Mouse (Mus musculus): ENCODE results near the gene Ppcdc. TPM values are rescaled to one million over a fixed set of nuclear protein-coding genes. Genes with fewer than 3 reads are reported as not detected.

The Ppcdc gene
- 4.0 and 7.2 TPM in 2 replicates for polyA plus RNA-seq (2012)

DNA sequence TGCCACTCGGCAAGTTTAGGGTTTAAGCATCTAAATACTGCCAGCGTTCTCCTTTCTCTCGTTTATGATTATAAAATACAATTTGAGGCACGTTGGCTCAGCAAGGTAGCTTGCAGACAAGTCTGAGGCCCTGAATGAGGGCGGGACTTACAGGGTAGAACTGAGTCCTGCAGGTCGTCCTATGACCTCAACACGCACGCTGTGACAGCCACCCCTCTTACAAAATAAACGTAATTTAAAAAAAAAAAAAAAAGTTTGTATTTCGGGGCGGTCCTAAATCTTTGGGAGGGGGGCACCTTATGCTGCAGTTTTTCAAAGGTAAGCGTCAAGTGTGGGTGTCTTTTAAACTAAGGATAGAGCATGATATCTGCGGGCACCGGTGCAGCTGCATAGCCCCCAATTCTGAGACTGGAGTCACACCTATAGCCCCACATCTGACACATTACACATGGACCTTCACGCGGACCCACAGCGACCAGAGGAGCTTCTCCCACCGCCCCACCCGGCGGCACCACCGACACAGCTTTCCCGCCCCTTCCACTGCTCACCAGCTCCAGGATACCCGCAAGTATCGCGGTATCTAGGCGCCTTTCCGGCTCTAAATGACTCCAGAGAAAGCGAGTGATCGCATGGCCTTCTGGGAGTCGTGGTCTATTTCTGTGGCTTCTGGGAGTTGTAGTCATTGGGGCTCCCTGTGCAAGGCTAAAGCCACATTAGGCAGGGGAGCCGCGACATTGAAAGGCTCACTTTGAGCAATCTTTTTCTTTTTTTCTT is at the start of gene Ppcdc:
TSS of gene Ppcdc (minus strand) at position 603 of the 774 bp plus-strand sequence.
- no peak for TF ChIP-seq GATA1 (IDR thresholded peaks at IDR 0.05; ENCODE audit: low read length)

DNA sequence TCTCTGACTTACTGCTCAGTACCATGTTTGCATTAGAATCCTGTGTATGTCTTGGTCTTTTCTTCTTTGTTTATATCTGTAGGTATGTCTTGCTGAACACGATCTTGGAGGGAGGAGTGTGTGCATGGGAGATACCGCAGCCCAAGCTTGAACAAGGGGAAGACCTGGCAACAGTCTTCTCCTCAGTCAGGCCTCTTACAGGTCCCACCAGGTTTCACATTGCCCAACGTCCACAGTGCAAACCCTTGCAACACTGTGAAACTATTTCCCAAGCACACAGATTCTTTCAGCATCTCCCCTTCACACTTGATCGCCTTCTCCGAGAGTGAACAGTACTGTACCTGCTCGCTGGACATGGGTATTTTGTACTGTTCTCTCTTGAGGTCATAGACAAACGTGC is 47.9 kb upstream of the Ppcdc start:
- TF ChIP-seq GATA1 (IDR thresholded peaks at IDR 0.05; ENCODE audit: low read length), result no peak

DNA sequence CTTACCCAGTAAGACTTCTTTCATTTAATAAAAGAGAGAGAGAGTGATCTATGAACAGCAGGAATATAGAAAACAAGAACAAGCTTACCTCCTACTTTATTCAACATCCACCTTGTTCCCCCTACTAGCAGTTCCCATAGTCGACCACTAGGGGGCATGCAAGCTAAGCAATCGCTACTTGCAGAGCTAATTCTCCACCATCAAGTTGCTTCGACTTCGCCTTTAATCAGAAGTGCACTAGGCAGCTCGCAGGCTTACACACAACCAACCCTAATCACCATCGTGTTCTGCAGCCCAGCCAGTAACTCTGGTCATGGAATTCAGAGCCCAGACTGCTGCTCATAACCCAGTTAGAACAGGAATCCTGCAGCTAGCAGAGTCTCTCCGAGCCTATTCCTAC is 45.9 kb upstream of the Ppcdc start:
- TF ChIP-seq GATA1 (IDR thresholded peaks at IDR 0.05; ENCODE audit: low read length), result no peak

DNA sequence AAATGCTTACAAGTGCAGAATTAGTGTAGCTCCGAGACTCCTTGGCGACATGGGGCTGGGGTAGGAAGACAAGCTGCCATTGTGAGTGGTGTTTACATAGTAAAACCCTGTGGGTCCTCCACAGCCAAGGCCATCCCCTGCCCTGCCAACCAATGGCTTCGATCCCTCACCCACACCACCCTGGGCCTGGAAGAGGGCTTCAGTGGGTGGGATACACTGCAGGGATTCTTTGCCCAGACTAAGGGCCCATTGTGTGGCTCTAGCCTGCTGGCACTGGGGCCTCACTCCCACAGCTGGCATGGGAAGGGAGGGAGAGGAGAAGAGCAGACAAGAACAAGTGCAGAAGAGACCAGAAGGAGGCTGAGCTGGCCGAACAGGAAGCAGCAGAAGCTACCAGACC is 29.0 kb upstream of the Ppcdc start:
- no peak for TF ChIP-seq GATA1 (IDR thresholded peaks at IDR 0.05; ENCODE audit: low read length)

DNA sequence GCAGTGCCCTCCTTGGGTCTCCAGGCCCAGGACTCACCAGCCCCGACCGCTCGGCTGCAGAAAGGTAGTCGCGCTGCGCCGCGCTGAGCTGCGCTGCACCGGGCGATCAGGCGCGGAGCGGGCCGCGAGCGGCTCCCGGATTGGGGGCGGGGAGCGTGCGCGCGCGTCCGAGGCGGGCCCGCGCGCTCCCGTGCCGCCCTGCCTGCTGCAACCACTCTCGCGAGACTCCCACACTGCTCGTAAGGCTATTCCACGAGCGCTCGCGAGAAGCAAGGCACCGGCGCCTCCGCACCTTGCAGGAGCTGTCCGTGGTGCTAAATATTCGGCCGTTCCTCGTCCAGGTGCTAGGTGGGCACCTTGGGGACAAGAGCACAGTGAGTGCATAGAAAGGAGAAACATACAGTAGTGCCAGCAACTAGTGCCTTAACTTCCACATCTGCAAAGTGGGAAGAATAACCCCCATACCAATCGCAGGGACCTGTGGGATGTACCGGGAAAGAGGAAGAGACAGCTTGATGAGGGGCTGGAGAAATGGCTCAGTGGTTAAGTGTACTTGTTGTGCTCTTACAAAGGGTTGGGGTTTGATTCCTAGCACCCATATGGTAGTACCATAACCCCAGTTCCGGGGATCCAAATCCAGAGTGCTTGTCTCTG is 28.1 kb upstream of the Ppcdc start, which contains the start of gene Scamp5:
TSS of gene Scamp5 (minus strand) at position 165 of the 654 bp plus-strand sequence.
- no peak for TF ChIP-seq GATA1 (IDR thresholded peaks at IDR 0.05; ENCODE audit: low read length)

DNA sequence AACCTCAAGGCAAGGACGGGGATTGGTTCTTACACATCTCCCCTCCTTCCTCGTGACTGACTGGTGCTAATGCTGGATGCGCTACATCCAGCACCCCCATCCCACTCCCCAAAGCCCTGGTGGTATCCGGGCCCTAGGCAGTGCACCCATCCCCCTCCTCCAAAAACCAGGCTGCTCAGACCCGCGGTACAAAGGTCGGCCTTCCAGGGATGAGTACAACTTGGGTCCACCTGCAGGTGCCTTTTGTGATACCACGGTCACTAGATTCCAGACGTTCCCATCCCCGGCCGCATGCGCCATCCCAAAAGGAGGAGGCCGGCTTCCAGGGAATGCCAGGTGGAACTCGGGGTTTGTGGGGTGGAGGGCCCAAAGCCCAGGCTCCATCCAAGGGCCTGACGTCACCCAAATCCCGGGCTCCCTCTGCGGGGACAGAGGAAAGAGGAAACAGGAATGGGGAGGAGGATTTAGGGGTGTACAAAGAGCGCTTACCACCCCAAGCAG is 27.4 kb upstream of the Ppcdc start:
- TF ChIP-seq GATA1 (IDR thresholded peaks at IDR 0.05; ENCODE audit: low read length), result no peak

DNA sequence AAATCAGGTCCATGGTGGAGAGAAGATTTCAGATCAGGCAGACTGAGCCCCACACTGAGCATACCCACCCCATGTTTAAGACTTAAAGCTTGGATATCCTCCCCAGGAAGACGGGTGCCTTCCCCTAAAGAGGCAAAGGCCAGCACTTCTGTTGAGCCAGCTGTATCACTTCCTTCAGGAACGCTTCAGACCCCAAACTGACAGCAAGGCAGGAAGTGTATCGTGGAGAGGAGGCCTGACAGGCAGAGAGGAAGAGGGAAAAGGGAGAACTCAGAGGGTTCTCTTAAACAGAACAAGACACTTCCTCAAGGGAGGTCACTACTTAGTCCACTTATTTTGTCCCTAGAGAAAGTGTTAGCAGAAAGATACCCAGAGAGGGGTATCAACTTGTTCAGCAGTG is 26.2 kb upstream of the Ppcdc start:
- TF ChIP-seq GATA1 (IDR thresholded peaks at IDR 0.05; ENCODE audit: low read length), result no peak

DNA sequence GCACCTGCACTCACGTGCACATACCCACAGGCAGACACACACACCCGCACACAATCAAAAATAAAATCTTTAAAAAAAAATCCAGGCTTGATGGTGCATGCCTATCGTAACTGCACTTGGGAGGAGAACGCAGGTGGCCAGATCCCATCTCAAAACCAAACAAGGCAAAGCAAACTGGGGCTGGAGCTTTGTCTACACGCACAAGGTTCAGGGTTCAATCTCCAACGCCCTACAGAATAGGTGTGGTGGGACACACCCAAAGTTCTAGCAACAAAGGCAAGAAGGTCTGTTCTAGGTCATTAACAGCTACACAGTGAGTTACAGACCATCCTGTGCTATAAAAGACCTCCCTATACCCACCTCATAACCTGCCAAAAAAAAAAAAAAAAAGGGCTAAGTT is 22.9 kb upstream of the Ppcdc start:
- no peak for TF ChIP-seq GATA1 (IDR thresholded peaks at IDR 0.05; ENCODE audit: low read length)

DNA sequence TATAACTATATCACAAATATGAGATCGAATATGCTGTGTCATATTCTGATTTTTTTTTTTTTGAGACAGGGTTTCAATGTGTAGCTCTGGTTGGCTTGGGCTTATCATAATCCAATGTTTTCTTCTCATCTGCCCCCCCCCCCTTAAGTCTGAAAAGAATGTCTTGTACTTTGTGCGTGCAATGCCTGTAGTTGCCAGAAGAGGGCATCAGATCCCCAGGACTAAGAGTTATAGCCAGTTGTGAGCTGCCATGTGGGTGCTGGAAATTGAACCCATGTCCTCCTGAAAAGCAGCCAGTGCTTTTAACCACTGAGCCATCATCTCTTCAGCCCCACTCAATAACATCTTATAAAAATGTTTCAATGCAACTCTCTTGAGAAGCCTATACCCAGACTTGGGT is 19.8 kb upstream of the Ppcdc start:
- no peak for TF ChIP-seq GATA1 (IDR thresholded peaks at IDR 0.05; ENCODE audit: low read length)

DNA sequence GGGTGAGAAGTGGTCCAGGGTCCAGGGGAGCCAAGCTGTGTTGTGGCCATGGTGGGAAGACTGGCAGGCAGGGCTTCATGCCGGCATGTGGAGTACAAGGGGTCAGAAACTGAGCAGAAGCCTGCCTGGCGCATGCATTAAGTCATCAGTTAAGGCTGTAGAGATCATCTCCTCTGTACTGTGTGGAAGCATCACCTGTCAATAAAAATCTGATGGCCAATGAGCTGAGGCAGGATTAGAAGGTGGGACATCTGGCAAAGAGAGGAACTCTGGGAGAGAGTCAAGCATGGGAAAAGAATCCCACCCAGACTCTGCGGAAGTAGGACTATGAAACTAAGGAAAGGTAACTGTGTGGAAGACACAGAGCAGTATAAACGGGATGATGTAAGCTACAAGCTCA is 13.6 kb upstream of the Ppcdc start:
- TF ChIP-seq GATA1 (IDR thresholded peaks at IDR 0.05; ENCODE audit: low read length), result no peak

DNA sequence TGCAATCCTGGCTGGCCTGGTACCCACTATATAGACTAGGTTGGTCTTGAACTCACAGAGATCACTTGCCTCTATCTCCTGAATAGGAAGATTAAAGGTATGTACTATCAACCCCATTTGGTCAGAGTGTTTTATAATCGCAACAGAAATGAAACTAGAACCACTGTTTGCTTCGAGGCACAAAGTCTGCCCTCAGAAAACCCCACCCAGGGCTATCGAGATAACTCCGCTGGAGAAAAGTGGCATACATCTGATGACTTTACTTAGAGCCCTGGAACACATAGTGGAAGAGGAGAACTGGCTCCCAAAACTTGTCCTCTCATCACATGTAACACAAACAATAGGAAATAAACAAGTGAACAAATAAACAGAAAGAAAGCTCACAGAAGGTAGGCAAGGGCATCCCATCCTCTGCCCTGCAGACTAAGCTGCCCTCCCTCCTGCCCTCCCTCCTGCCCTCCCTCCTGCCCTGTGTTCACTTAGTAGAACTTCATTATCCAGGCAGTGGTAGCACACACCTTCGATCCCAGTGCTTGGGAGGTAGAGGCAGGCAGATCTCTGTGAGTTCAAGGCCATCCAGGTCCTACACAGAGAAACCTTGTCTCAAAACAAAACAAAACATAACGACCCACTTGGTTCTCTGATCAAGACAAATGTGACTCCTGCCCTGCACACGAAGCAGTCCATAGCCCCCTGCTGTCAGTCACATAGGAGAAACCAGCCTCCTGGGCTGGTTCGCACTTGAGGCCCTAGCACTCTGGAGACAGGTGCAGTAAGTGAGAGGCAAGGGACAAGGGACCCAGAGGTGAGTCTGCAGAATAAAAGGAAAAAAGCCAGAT is 12.9 kb upstream of the Ppcdc start:
- TF ChIP-seq GATA1 (IDR thresholded peaks at IDR 0.05; ENCODE audit: low read length), result no peak

DNA sequence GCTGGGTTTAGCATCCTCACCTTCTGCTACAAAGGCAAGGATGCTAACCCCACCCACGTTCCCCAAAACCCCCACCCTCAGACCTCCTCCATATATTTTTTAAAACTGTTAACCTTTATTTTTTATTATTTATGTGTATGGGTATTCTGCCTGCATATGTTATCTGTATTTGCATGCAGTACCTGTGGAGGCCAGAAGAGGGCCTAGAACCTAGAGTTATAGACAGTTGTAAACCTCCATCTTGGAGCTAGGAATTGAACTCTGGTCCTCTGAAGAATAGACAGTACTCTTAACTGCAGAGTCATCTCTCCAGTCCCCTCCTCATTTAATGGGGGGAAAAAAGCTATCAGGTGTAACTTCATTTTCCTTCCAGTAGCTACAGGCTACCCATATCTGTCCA is 9.8 kb upstream of the Ppcdc start:
- TF ChIP-seq GATA1 (IDR thresholded peaks at IDR 0.05; ENCODE audit: low read length), result no peak

DNA sequence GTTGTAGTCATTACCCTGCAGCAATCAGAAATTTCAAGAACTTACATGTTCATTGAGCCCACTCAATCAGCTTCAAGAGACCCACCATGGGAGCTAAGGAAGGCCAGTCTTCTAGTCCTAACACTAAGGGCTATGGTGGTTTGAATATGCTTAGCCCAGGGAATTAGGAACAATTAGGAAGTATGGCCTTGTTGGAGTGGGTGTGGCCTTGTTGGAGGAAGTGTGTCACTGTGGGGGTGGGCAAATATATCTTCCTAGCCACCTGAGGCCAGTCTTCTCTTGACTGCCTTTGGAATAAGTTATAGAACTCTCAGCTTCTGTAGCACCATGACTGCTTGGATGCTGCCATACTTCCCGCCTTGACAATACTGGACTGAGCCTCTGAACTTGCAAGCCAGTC is 696 bp upstream of the Ppcdc start:
- no peak for TF ChIP-seq GATA1 (IDR thresholded peaks at IDR 0.05; ENCODE audit: low read length)

DNA sequence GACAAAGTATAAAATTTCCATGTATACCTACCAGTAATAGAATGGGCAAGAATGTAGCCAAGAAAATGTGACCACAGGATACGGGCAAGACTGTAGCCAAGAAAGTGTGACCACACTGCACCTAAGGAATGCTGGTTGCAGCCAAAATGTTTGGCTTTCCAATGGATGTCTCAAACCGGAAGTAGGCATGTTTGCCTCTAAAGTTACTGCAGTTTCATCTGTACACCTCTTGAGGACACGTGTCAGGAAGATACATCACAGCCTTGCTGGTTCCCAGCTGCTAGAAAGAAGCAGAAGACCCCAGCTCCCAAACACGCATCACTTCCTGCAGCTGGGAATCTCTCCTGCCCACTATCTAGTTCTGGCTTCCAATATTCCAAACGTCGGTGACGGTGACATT is 841 bp downstream of the Ppcdc start:
- no peak for TF ChIP-seq GATA1 (IDR thresholded peaks at IDR 0.05; ENCODE audit: low read length)

DNA sequence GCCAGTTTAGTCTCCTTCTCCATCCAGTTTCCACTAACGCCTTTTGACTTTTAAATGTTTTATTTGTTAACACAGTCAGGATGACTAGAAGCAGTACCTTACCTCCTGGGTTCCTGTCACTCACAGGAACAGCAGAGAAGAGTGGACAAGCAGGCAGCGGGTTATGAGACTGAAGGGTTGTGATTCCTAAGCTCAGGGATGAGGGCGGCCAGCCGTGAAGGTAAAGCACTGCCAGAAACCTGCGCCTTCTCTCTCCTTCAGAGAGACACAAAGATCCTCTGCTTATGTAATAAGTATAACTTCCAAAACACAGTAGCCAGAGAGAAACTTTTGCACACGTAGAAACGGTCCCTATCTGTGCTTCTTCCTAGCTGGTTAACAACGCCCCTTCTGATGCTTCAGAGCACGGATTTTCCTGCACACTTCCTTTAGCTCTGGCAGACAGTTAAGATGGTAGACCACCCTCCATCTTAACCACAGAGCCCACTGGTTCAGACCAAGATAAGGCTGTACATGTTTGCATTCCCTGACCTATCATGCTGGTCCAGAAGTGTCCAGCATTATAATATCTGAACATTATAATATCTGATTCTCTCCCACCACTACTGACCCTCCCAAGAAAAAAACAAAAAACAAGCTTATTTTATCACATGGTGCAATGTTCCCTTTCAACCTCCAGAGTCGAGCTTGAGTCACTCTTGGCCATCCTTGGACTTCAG is 1.9 kb downstream of the Ppcdc start:
- no peak for TF ChIP-seq GATA1 (IDR thresholded peaks at IDR 0.05; ENCODE audit: low read length)

Measured in G1E-ER4 (cell line).